Mouse (Mus musculus) small intestine, adult 2 months (tissue): Measurements from ENCODE around the gene Zfp426. TPM values are rescaled to one million over a fixed set of nuclear protein-coding genes. Genes with fewer than 3 reads are reported as not detected.

Experiments used
- H3K27ac ChIP-seq: fragments of 200-500 bp; 2 replicates; pipeline ENCODE4 v1.5.1; 2012; ENCODE audit warnings: low read depth, low read length, control low read depth, inconsistent platforms; ENCODE audit not compliant: insufficient read depth
- H3K27me3 ChIP-seq: fragments of 200-500 bp; 2 replicates; pipeline ENCODE4 v1.6.1; 2012; ENCODE audit warnings: mild to moderate bottlenecking, moderate library complexity, low read length, inconsistent platforms; ENCODE audit not compliant: control insufficient read depth, insufficient read depth
- H3K36me3 ChIP-seq: fragments of 200-500 bp; 2 replicates; pipeline ENCODE4 v1.6.1; 2012; ENCODE audit warnings: mild to moderate bottlenecking, low read length, control low read depth, inconsistent platforms; ENCODE audit not compliant: control insufficient read depth, insufficient read depth
- H3K4me1 ChIP-seq: fragments of 200-500 bp; 2 replicates; pipeline ENCODE4 v1.6.1; 2012; ENCODE audit warnings: low read length, inconsistent platforms, mixed read lengths; ENCODE audit not compliant: control insufficient read depth, insufficient read depth, insufficient read length
- H3K4me3 ChIP-seq: fragments of 200-500 bp; 2 replicates; pipeline ENCODE4 v1.5.1; 2012; ENCODE audit warnings: low read depth, mild to moderate bottlenecking, control low read depth, inconsistent platforms, low read length, moderate library complexity
- CTCF ChIP-seq: fragments of 200-500 bp; IDR thresholded peaks from 2 replicates; pipeline ENCODE4 v1.5.1; 2012; ENCODE audit warnings: low read depth, mild to moderate bottlenecking, control low read depth, inconsistent platforms, low read length, moderate library complexity, mixed read lengths; ENCODE audit not compliant: insufficient replicate concordance, insufficient read length; ENCODE audit errors: extremely low read depth
- POLR2A ChIP-seq: fragments of 200-500 bp; IDR thresholded peaks from 2 replicates; pipeline ENCODE4 v1.6.1; 2012; ENCODE audit warnings: low read depth, mild to moderate bottlenecking, control low read depth, inconsistent platforms, low read length, moderate library complexity
- WGBS: fragments of 180-500 bp; shearing (Covaris S2); methylation state at CpG from one replicate; pipeline ENCODE4 v1.1.7; 2018; 5-methylcytosine and 5-hydroxymethylcytosine counted together
- polyA plus RNA-seq: library from polyadenylated mRNA; depleted of rRNA; stranded (reverse); fragments of >200 nt; gene quantifications from 2 replicates; pipeline ENCODE4 v1.2.3, GENCODE M21; 2012

The Zfp426 gene
- polyA plus RNA-seq, 1 experiment: 2.3 TPM

DNA sequence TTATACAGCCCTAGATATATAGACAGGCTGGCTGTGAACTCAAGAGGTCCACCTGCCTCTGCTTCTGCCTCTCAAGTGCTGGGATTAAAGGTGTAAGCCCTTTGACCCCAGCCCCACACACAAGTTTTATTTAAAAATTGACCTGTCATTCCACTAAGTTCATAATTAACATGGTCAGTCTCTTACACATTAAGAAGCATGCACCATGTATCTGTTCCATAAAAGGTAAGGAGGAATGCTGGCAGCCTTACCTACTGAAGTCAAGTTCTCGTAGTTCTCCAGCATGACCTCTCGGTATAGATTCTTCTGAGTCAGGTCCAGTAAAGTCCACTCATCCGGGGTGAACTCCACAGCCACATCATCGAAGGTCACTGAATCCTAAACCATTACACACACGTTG is 12.3 kb upstream of the Zfp426 start:
- Histone ChIP-seq H3K27ac (no peak overlapping the region), H3K4me1 (no peaks in the 10 kb centered on the region), H3K4me3 (no peak overlapping the region), H3K27me3 (no peaks in the 10 kb centered on the region), H3K36me3 (peaks cover 51% of the 10 kb centered on the region)
- TF ChIP-seq CTCF (no peak), POLR2A (no peak)
- 86% methylated on average over 5 of the region's 5 CpGs for WGBS

DNA sequence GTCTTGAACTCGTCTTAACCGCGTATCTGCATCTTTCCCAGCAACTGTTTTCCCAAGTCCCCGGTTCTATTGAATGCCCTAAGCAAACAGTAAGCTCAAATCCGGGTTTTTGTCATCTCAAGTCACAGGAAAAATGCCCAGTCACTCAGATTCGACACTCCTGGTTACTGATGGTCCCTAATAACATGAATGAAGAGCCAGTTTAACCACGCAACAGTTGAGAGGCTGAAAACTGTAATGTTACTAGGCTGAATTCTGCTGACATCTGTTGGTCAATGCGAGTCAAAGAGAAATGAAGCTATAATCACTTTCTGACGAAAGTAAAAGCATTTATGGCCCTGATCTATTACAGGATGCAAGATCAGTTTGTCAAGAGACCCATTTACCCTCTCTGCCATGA is 735 bp upstream of the Zfp426 start:
- H3K4me1 ChIP-seq: peaks cover 3% of the 10 kb centered on the region; the same call in 1 of the 2 replicates
- under 1% methylated on average over 9 of the region's 9 CpGs for WGBS
- H3K36me3 ChIP-seq: peaks cover 12% of the 10 kb centered on the region
- peak overlapping the region; percentile 97 for H3K27ac ChIP-seq
- H3K4me3 ChIP-seq: peak overlapping the region; percentile 96
- H3K27me3 ChIP-seq: no peaks in the 10 kb centered on the region
- TF ChIP-seq POLR2A (no peak), CTCF (no peak)

DNA sequence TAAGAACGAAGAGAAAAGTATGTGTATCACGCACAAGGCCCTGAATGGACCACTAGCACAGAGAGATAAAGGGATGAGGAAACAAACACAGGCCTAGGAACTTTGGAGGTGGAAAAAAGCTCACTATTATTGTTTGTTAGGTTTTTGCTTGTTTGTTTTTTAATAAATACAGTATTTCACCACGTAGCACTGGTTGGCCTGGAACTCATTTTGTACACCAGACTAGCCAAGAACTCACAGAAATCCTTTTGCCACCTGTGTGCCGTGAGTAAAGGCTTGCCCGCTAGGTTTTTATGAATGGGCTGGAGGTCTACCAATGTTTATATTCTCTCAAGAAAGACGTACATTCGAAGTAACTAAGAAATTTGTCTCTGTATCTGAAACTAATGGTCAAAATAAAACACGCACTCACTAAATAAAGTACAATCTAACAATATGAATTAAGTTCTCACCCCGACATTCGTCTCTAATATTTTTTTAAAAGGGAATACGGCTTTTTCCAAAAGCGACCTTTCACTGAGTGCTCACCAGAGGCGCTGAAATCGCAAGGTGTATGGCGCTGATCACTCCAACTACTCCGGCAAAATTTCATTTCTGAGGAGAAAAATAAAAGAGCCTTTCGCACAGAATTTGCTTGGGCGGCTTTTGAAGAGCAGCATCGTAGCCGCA is 554 bp downstream of the Zfp426 start:
- Histone ChIP-seq H3K36me3 (peaks cover 7% of the 10 kb centered on the region), H3K27ac (peak overlapping the region; percentile 97), H3K27me3 (no peaks in the 10 kb centered on the region), H3K4me1 (peaks cover 3% of the 10 kb centered on the region; the same call in 1 of the 2 replicates), H3K4me3 (peak overlapping the region; percentile 96)
- WGBS: 5% methylated on average over 20 of the region's 20 CpGs
- TF ChIP-seq CTCF (no peak), POLR2A (no peak)

DNA sequence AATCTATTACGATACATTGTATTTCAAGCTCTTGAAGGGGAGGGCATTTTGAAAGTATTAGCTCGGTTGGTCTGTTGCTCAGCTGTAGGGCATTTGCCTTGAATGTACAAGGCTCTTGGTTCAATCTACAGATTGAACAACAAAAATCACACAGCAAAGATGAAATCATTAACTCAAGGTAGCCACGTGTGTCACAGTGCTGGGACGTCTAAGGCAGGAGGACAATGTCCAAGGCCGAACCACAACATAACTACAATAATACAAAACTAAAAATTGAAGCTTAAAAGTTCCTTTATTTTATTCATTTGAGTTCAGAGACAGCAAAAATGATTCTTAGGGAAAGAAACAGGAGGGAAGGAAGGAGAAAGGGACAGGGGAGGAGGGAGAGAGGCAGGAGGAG is 3.0 kb downstream of the Zfp426 start:
- Histone ChIP-seq H3K4me3 (no peak overlapping the region), H3K27me3 (no peaks in the 10 kb centered on the region), H3K4me1 (peaks cover 3% of the 10 kb centered on the region; the same call in 1 of the 2 replicates), H3K27ac (no peak overlapping the region), H3K36me3 (peaks cover 16% of the 10 kb centered on the region)
- 64% methylated on average over 5 of the region's 5 CpGs for WGBS
- TF ChIP-seq CTCF (no peak), POLR2A (no peak)

DNA sequence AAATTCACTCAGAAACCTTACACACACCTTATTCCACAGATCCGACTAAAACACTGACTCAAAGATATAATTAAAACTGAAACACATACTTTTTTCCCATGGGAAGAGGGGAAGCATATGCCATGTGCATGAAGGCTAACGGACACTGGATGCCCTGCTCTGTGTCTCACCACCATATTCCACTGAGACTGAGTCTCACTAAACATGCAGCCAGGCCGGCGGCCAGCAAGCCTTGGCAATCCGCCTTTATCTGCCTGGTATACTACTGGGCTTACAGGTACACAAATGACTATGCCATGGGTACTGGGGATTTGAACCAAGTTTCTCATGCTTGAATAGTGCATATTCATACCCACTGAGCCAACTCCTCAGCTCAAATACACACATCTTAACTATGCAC is 13.2 kb downstream of the Zfp426 start:
- no peaks in the 10 kb centered on the region for H3K27me3 ChIP-seq
- no peaks in the 10 kb centered on the region for H3K4me1 ChIP-seq
- H3K27ac ChIP-seq: no peak overlapping the region
- TF ChIP-seq CTCF (no peak), POLR2A (no peak)
- H3K4me3 ChIP-seq: no peak overlapping the region
- 89% methylated on average over 5 of the region's 5 CpGs for WGBS
- H3K36me3 ChIP-seq: peaks cover 31% of the 10 kb centered on the region

DNA sequence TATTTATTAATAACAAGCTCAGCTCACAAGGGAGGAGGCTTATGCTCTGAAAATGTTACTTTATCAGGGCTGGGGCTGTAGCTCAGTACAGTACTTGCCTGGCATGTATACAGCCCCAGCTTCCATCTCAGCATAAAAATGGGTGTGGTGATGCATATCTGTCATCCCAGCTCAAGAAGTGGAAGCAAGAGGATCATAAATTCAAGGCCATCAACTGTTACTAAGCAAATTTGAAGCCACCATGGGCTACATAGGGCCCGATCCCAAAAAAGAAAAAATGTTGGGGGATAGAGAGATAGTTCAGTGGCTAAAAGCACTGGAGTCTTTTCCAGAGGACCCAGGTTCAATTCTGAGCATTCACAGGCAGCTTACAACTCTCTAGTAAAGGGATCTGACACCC is 15.9 kb downstream of the Zfp426 start:
- no peak overlapping the region for H3K4me3 ChIP-seq
- H3K27me3 ChIP-seq: no peaks in the 10 kb centered on the region
- no peaks in the 10 kb centered on the region for H3K4me1 ChIP-seq
- TF ChIP-seq CTCF (no peak), POLR2A (no peak)
- H3K27ac ChIP-seq: no peak overlapping the region
- H3K36me3 ChIP-seq: peaks cover 41% of the 10 kb centered on the region
- 79% methylated on average over 1 of the region's 1 CpGs for WGBS

DNA sequence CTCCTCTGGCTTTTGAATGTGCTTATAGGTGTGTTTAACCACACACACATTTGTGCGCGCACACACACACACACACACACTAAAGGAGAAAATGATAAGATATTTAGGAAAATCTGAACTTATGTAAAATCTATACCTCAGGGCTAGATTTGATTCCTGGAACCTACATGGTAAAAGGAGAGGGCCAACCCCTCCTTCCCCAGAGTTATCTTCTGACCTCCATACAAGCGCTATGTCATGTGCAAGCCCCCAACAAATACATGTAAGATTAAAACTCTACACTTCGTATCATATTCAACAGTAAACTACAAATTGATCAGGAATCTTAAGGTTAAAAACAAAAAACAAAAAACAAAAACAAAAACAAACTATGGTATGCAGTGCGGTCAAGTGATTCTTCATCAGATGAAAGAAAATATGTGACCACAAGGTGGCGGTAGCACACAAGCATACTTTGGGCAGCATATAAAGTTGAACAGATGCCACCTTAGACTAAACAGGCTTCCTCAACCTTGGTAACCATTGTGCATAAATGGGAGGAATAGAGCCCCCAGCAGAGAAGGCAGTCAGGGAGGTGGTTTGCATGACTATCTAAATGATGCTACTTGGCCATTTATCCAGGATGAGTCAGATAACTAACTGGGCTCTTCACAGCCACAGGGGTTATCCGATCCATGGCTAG is 25.6 kb downstream of the Zfp426 start:
- 53% methylated on average over 7 of the region's 7 CpGs for WGBS
- TF ChIP-seq CTCF (no peak), POLR2A (no peak)
- H3K36me3 ChIP-seq: peaks cover 22% of the 10 kb centered on the region

More for the DNA sequence above, 25.6 kb downstream of the Zfp426 start:
- H3K4me1 ChIP-seq: no peaks in the 10 kb centered on the region
- H3K27ac ChIP-seq: no peak overlapping the region
- no peak overlapping the region for H3K4me3 ChIP-seq
- H3K27me3 ChIP-seq: no peaks in the 10 kb centered on the region
